Mouse (Mus musculus) C2C12 (cell line): Measurements from ENCODE around the gene Wdr27. TPM values are rescaled to one million over a fixed set of nuclear protein-coding genes. Genes with fewer than 3 reads are reported as not detected.
A peak's percentile ranks its signal among the peaks of the same experiment; 100 is the strongest.

Experiments used
- H3K27me3 ChIP-seq: one replicate; pipeline ENCODE4 v1.6.1; 2011; ENCODE audit not compliant: control insufficient read depth, insufficient read depth, insufficient read length
- H3K36me3 ChIP-seq: one replicate; pipeline ENCODE4 v1.6.1; 2011; ENCODE audit not compliant: control insufficient read depth, insufficient read depth
- H3K4me3 ChIP-seq: one replicate; pipeline ENCODE4 v1.5.1; 2011; ENCODE audit warnings: mild to moderate bottlenecking, control low read depth; ENCODE audit not compliant: poor library complexity, insufficient read depth, severe bottlenecking
- H3K79me2 ChIP-seq: one replicate; pipeline ENCODE4 v1.6.1; 2011; ENCODE audit not compliant: control insufficient read depth, insufficient read depth
- H3K79me3 ChIP-seq: one replicate; pipeline ENCODE4 v1.6.1; 2011; ENCODE audit warnings: low read depth, control low read depth
- H3ac ChIP-seq: one replicate; pipeline ENCODE3; 2011; ENCODE audit warnings: low read depth; ENCODE audit not compliant: control insufficient read depth, insufficient read length
- CEBPB ChIP-seq: IDR thresholded peaks from one replicate; pipeline ENCODE4 v1.6.1; 2011; ENCODE audit warnings: low read depth, mild to moderate bottlenecking, control low read depth, moderate library complexity
- CTCF ChIP-seq: IDR thresholded peaks from one replicate; pipeline ENCODE4 v1.5.1; 2011; ENCODE audit not compliant: control insufficient read depth, insufficient read depth, insufficient read length
- FOSL1 ChIP-seq: IDR thresholded peaks from one replicate; pipeline ENCODE4 v1.8.0; 2011; ENCODE audit warnings: mild to moderate bottlenecking, low read length; ENCODE audit not compliant: poor library complexity, insufficient read depth, severe bottlenecking
- MAX ChIP-seq: IDR thresholded peaks from one replicate; pipeline ENCODE4 v1.6.1; 2011; ENCODE audit warnings: mild to moderate bottlenecking, control low read depth
- MYOD1 ChIP-seq: IDR thresholded peaks from one replicate; pipeline ENCODE4 v1.6.1; 2011; ENCODE audit warnings: low read depth; ENCODE audit not compliant: control insufficient read depth, insufficient read length
- MYOG ChIP-seq: IDR thresholded peaks from one replicate; pipeline ENCODE4 v1.6.1; 2011; ENCODE audit not compliant: control insufficient read depth, insufficient read length; ENCODE audit errors: extremely low read depth
- USF1 ChIP-seq: IDR thresholded peaks from one replicate; pipeline ENCODE4 v1.6.1; 2011; ENCODE audit warnings: low read depth, mild to moderate bottlenecking, control low read depth, moderate library complexity
- polyA plus RNA-seq: library from polyadenylated mRNA; unstranded; fragments of >200 nt; fragmentation: generic; extraction: Trizol; gene quantifications from one replicate; pipeline ENCODE4 v1.2.1, GENCODE M21; 2012; ENCODE audit warnings: missing spikeins

Gene Wdr27
- polyA plus RNA-seq, 1 experiment = 5.6 TPM

DNA sequence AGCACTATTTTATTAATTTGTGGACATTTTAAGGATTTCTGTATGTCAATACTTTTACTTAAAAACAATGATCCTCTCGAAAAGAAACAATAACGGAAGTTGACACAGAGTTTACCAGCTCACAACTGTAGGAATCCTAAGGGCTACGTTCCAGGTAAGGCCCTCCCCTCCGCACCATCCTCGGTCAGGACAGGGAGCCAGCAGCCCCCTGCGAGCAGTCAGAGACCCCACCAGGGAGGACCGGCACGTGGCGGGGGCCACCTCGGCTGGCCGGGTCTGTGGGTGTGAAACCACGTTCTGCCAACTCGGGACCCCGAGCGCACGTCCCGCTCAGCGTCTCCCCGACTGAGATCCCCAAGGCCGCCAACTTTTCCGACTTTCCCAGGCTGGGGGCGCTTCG lies 17.6 kb upstream of the Wdr27 start:
- peaks cover 30% of the 10 kb centered on the region for H3K79me3 ChIP-seq
- TF ChIP-seq CTCF (no peak), MYOD1 (no peak), FOSL1 (no peak), MYOG (no peak), MAX (no peak), CEBPB (no peak), USF1 (no peak)
- H3K79me2 ChIP-seq = peaks cover 52% of the 10 kb centered on the region
- H3ac ChIP-seq = peak overlapping the region; percentile 71
- H3K36me3 ChIP-seq = peaks cover 29% of the 10 kb centered on the region
- H3K27me3 ChIP-seq = no peaks in the 10 kb centered on the region
- H3K4me3 ChIP-seq = peak overlapping the region; percentile 55

DNA sequence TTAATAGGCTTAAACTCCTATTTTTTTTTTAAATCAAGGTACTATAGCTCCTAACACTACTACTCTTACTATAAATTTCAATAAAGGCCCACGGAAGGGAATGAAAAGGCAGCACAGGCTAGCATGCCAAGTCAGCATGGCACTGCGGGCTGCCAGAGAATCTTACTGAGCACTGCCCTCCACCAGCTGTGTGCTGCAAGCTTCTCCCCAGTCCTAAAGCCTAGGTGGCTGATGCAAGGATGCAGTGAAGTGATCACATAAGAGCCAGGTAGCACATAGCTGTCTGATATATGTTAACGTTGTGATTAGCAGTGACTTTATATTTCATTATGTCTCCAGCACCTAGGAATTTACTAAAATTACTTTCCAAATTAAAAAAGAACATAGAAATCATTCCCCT lies 17.0 kb upstream of the Wdr27 start:
- Histone ChIP-seq H3K79me3 (peaks cover 30% of the 10 kb centered on the region), H3ac (peak overlapping the region; percentile 93), H3K27me3 (no peaks in the 10 kb centered on the region), H3K4me3 (peak overlapping the region; percentile 55), H3K79me2 (peaks cover 54% of the 10 kb centered on the region), H3K36me3 (peaks cover 29% of the 10 kb centered on the region)
- no peak for TF ChIP-seq MYOD1
- TF ChIP-seq USF1 = no peak
- TF ChIP-seq MYOG = no peak
- TF ChIP-seq CTCF = no peak
- TF ChIP-seq MAX = no peak
- no peak for TF ChIP-seq CEBPB
- no peak for TF ChIP-seq FOSL1

DNA sequence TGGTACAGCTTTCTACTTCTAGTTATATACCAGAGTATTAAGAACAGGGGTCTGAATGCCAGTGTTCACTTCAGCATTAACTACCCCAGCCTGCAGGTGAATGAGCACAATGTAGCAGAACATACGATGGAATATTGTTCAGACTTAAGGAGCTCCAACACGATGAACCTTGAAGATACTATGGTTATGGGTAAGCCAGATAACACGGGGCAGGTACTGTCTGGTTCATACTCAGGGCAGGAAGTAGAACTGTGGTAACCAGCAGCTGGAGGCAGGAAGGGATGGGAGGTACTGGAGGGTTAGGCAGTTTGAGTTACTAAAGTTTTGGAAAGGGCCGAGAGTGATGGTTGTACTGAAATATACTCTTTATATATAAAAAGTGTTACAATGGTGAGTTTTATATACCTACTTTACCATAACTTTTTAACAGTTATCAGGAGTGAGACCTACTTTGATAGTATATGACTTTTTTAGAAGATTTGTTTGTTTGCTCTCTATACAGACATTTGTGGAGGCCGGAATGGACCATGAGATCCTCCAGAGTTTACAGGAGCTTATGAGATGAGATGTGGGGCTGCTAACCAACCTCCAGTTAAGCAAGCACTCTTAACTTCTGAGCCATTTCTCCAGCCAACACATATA lies 15.8 kb upstream of the Wdr27 start:
- peaks cover 54% of the 10 kb centered on the region for H3K79me2 ChIP-seq
- peaks cover 30% of the 10 kb centered on the region for H3K79me3 ChIP-seq
- H3K36me3 ChIP-seq = peaks cover 40% of the 10 kb centered on the region
- no peak overlapping the region for H3ac ChIP-seq
- H3K27me3 ChIP-seq = no peaks in the 10 kb centered on the region
- TF ChIP-seq USF1 = no peak
- no peak for TF ChIP-seq MAX
- no peak for TF ChIP-seq MYOG
- no peak for TF ChIP-seq CTCF
- no peak for TF ChIP-seq CEBPB
- no peak for TF ChIP-seq FOSL1
- no peak for TF ChIP-seq MYOD1
- H3K4me3 ChIP-seq = no peak overlapping the region

DNA sequence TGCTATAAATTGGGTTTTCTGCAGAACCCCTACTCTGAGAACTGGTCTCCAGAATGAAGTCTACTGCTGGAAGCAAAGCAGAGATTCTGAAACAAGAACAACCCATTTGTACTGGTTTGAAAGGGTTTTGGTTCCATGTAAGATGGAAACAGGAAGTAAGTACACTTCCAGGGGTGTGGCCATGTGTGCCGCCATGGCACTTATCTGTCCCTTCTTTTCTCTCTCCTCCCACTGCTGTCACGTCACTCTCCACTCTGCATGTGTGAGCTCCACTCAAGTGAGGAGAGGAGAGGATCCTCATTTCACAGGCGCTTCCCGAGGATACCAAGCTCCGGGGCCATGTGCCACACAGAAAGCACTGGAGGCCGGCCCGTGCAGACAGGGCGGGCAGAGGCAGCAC lies 10.5 kb upstream of the Wdr27 start:
- TF ChIP-seq FOSL1 = no peak
- no peak for TF ChIP-seq MAX
- TF ChIP-seq CTCF = no peak
- TF ChIP-seq USF1 = no peak
- no peak for TF ChIP-seq MYOD1
- no peak for TF ChIP-seq CEBPB
- TF ChIP-seq MYOG = no peak
- peaks cover 83% of the 10 kb centered on the region for H3K36me3 ChIP-seq
- H3ac ChIP-seq = no peak overlapping the region

DNA sequence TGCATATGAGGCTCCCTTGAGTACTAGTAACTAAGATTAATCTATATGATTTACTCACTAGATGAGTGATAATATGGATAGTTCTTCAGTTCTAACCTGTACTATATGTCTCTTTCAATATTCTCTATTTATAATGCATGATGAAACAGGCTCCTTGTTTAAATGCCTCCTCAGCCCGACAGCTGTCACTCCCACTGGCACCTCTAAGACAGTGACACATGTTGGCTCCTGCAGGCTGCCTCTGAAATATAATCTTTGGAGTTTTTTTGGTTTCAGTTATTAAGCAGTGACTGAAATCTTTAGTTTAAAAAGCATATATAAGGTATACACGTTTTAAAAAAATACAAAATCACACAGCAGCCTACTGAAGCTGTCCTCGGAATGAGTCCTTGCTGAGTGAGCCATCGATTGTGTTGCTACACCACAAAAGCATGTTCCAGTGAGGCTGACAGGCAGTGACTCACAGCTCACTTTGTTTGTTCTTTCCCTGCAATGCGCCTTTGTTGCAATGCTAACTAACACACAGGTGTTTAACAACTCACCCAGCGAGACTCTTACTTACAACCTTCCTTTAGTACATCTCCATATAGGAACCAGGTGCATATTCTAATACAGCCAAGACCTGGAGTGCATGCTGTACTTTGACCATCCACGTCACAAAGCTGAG lies 6.3 kb upstream of the Wdr27 start:
- peaks cover 16% of the 10 kb centered on the region for H3K79me2 ChIP-seq
- H3K36me3 ChIP-seq = peaks cover 89% of the 10 kb centered on the region
- TF ChIP-seq FOSL1 (no peak), MAX (no peak), USF1 (no peak), MYOD1 (no peak), CEBPB (no peak), CTCF (no peak), MYOG (no peak)
- H3K27me3 ChIP-seq = no peaks in the 10 kb centered on the region
- H3K4me3 ChIP-seq = no peak overlapping the region
- no peak overlapping the region for H3ac ChIP-seq
- H3K79me3 ChIP-seq = peaks cover 12% of the 10 kb centered on the region

More for the DNA sequence above, 10.5 kb upstream of the Wdr27 start:
- H3K79me3 ChIP-seq = peaks cover 16% of the 10 kb centered on the region
- H3K27me3 ChIP-seq = no peaks in the 10 kb centered on the region
- no peak overlapping the region for H3K4me3 ChIP-seq
- peaks cover 32% of the 10 kb centered on the region for H3K79me2 ChIP-seq
